Comparison of ENCODE assay signal across 12 mouse cellular contexts in the genomic region with DNA sequence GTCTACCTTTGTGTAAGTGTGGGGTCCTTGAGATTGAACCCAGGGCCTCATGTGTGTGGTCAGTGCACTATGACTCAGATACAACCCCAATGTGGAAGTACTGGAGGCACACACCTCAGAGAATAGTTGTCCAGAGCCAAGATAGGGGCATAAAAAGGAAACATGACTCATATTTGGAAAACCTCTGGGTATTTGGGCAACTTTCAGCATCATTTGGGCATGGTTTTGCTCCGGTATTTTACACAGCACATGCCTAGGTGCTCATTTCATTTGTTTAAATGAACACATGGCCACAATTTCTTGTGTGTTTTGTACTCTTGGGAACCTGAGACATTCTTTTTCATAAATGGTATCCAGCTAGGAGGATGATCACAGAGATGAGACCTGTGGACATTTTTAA.
"Had no signal": no experiment of that assay in that cellular context is flagged by ENCODE, and none has a peak within 500 bp of the region (broad histone marks: within the 10 kb centered on the region; RNA-seq: fewer than 3 reads in every experiment).

No protein-coding gene starts in this region.

- H3K4me3 ChIP-seq: layer of hippocampus, adult 2 months; liver, embryonic 13.5 days; megakaryocyte, embryonic 14.5 days had no signal

- H3K9me3 ChIP-seq: liver, embryonic 13.5 days had no signal

- H3K4me1 ChIP-seq: liver, embryonic 13.5 days had no signal

- H3K27ac ChIP-seq: kidney, postnatal 0 days; layer of hippocampus, adult 2 months; liver, embryonic 13.5 days; macrophage had no signal

- DNase-seq: kidney, postnatal 25 days; layer of hippocampus, adult 9-11 months; liver, embryonic 13.5 days; lung, adult 2 months; midbrain, embryonic 14.5 days; thymus, adult 18-20 months; thymus, postnatal 36 days had no signal

- H3K27me3 ChIP-seq: liver, embryonic 13.5 days had no signal

- H3K9ac ChIP-seq: liver, embryonic 13.5 days had no signal

- H3K4me2 ChIP-seq: liver, embryonic 13.5 days; midbrain, embryonic 11.5 days had no signal

- H3K36me3 ChIP-seq: liver, embryonic 13.5 days had no signal
